ENCODE assay signal across 31 mouse cellular contexts in genomic region chr14:49492506-49492905, GRCm38 (mm10). TPM values are rescaled to one million over a fixed set of nuclear protein-coding genes. Genes with fewer than 3 reads are reported as not detected.
"Had no signal": no experiment of that assay in that cellular context is flagged by ENCODE, and none has a peak within 500 bp of the region (broad histone marks: within the 10 kb centered on the region; RNA-seq: fewer than 3 reads in every experiment).

No protein-coding gene starts in this region.

- ATAC-seq: hindbrain, embryonic 16.5 days; intestine, embryonic 16.5 days had no signal

- H3K27ac ChIP-seq: gastrocnemius, adult 2 months; heart, embryonic 10.5 days; hindbrain, embryonic 10.5 days; hindbrain, embryonic 12.5 days; hindbrain, embryonic 14.5 days; kidney, embryonic 15.5 days; kidney, postnatal 0 days; left cerebral cortex, adult 2 months; liver, embryonic 13.5 days; liver, embryonic 15.5 days had no signal

- DNase-seq: gastrocnemius, adult 2 months; gastrocnemius, postnatal 10 days; gastrocnemius, postnatal 25 days; heart, adult 18-20 months; heart, postnatal 10 days; heart, postnatal 4 days; kidney, adult 11 months; kidney, adult 2 months; kidney, adult 9 months; kidney, postnatal 14 days; kidney, postnatal 36 days; liver; liver, embryonic 13.5 days had no signal

- H3K4me2 ChIP-seq: heart, embryonic 12.5 days; hindbrain, embryonic 12.5 days; hindbrain, embryonic 14.5 days; kidney, embryonic 15.5 days; liver, embryonic 11.5 days; liver, embryonic 13.5 days; liver, embryonic 15.5 days had no signal

- H3K27me3 ChIP-seq: heart, embryonic 12.5 days; hindbrain, embryonic 12.5 days; kidney, embryonic 15.5 days; liver, embryonic 13.5 days; liver, embryonic 15.5 days had no signal

- H3K9ac ChIP-seq: heart, embryonic 12.5 days; hindbrain, embryonic 12.5 days; hindbrain, embryonic 14.5 days; kidney, embryonic 15.5 days; liver, embryonic 13.5 days; liver, embryonic 15.5 days had no signal

- H3K4me1 ChIP-seq: hindbrain, embryonic 10.5 days; hindbrain, embryonic 12.5 days; kidney, embryonic 15.5 days; liver, embryonic 13.5 days; liver, embryonic 15.5 days had no signal

- H3K9me3 ChIP-seq: heart, embryonic 10.5 days; heart, embryonic 12.5 days; hindbrain, embryonic 10.5 days; hindbrain, embryonic 12.5 days; kidney, embryonic 15.5 days; liver, embryonic 13.5 days; liver, embryonic 15.5 days had no signal

- H3K36me3 ChIP-seq: heart, embryonic 10.5 days; heart, embryonic 12.5 days; hindbrain, embryonic 10.5 days; hindbrain, embryonic 12.5 days; kidney, embryonic 15.5 days; liver, embryonic 13.5 days; liver, embryonic 15.5 days had no signal

- H3K4me3 ChIP-seq: gastrocnemius, adult 2 months; heart, embryonic 10.5 days; heart, embryonic 12.5 days; hindbrain, embryonic 10.5 days; hindbrain, embryonic 12.5 days; kidney, embryonic 15.5 days; left cerebral cortex, adult 2 months; liver, embryonic 13.5 days; liver, embryonic 15.5 days had no signal

RNA-seq across cellular contexts. Expression of gene Slc35f4, which starts 33.3 kb away (rescaled TPM):
- total RNA-seq: gastrocnemius, adult 2 months; gastrocnemius, postnatal 10 days; gastrocnemius, postnatal 25 days; gastrocnemius, postnatal 4 days; granulocyte monocyte progenitor cell, adult 5-6 weeks; heart, adult 18-20 months; heart, adult 8-10 months; heart, postnatal 10 days; heart, postnatal 25 days; heart, postnatal 4 days had no signal
- polyA plus RNA-seq: heart, embryonic 12.5 days; kidney, adult 2 months; kidney, postnatal 0 days; limb, embryonic 11.5 days; limb, embryonic 14.5 days; liver, embryonic 13.5 days; liver, embryonic 15.5 days had no signal
